Mouse (Mus musculus) liver, embryonic 11.5 days (tissue): Measurements from ENCODE around the gene Pcsk1n. TPM values are rescaled to one million over a fixed set of nuclear protein-coding genes. Genes with fewer than 3 reads are reported as not detected.

Experiments used
- polyA plus RNA-seq: library from polyadenylated mRNA; unstranded; fragments of >200 nt; fragmentation: Nextera tagmentation; extraction: Ambion mirVana; gene quantifications from 2 replicates; pipeline ENCODE4 v1.2.1, GENCODE M21; 2014

Gene Pcsk1n
- polyA plus RNA-seq, 1 experiment from 2014 or later, result 0.67 TPM

Other genes with a start within 250 kb of the Pcsk1n start
- gene Plp2, start 248.4 kb upstream of the Pcsk1n start, polyA plus RNA-seq, result 78.2 and 79.5 TPM in 2 replicates
- gene Magix, start 238.6 kb upstream of the Pcsk1n start, polyA plus RNA-seq, result 0.06 TPM in 1 of 2 replicates, not detected in the other
- 30.0 and 33.4 TPM in 2 replicates for gene Gpkow, start 222.7 kb upstream of the Pcsk1n start, polyA plus RNA-seq
- 13.7 and 15.2 TPM in 2 replicates for gene Wdr45, start 205.5 kb upstream of the Pcsk1n start, polyA plus RNA-seq
- gene Gm45208, start 197.6 kb upstream of the Pcsk1n start, polyA plus RNA-seq, result not detected in 2 replicates
- gene Praf2, start 191.4 kb upstream of the Pcsk1n start, polyA plus RNA-seq, result 29.8 and 32.0 TPM in 2 replicates
- 4.7 and 6.5 TPM in 2 replicates for gene Ccdc120, start 168.9 kb upstream of the Pcsk1n start, polyA plus RNA-seq
- gene Tfe3, start 157.3 kb upstream of the Pcsk1n start, polyA plus RNA-seq, result 15.9 and 16.0 TPM in 2 replicates
- 45.0 and 47.2 TPM in 2 replicates for gene Gripap1, start 130.1 kb upstream of the Pcsk1n start, polyA plus RNA-seq
- gene Kcnd1, start 97.5 kb upstream of the Pcsk1n start, polyA plus RNA-seq, result 0.84 and 0.94 TPM in 2 replicates
- gene Otud5, start 78.5 kb upstream of the Pcsk1n start, polyA plus RNA-seq, result 32.2 and 33.1 TPM in 2 replicates
- gene Pim2, start 41.6 kb upstream of the Pcsk1n start, polyA plus RNA-seq, result 6.8 and 8.5 TPM in 2 replicates
- gene Slc35a2, start 35.8 kb upstream of the Pcsk1n start, polyA plus RNA-seq, result 12.5 and 14.4 TPM in 2 replicates
- gene Pqbp1, start 20.6 kb upstream of the Pcsk1n start, polyA plus RNA-seq, result 91.5 and 95.3 TPM in 2 replicates
- gene Timm17b, start 20.5 kb upstream of the Pcsk1n start, polyA plus RNA-seq, result 153 and 156 TPM in 2 replicates
- gene Gm10491, start 12.0 kb upstream of the Pcsk1n start, polyA plus RNA-seq, result not detected in 2 replicates
- gene Gm10490, start 10.3 kb upstream of the Pcsk1n start, polyA plus RNA-seq, result not detected in 2 replicates
- gene Eras, start 8.8 kb downstream of the Pcsk1n start, polyA plus RNA-seq, result not detected in 2 replicates
- 21.1 and 22.5 TPM in 2 replicates for gene Hdac6, start 28.1 kb downstream of the Pcsk1n start, polyA plus RNA-seq
- gene Gata1, start 58.2 kb downstream of the Pcsk1n start, polyA plus RNA-seq, result 157 and 162 TPM in 2 replicates
- 0.29 and 0.53 TPM in 2 replicates for gene Glod5, start 98.7 kb downstream of the Pcsk1n start, polyA plus RNA-seq
- 81.5 and 83.6 TPM in 2 replicates for gene Suv39h1, start 154.9 kb downstream of the Pcsk1n start, polyA plus RNA-seq
- gene Was, start 170.7 kb downstream of the Pcsk1n start, polyA plus RNA-seq, result 6.5 and 6.7 TPM in 2 replicates
- gene Wdr13, start 213.1 kb downstream of the Pcsk1n start, polyA plus RNA-seq, result 15.9 and 17.7 TPM in 2 replicates
- gene Rbm3, start 226.1 kb downstream of the Pcsk1n start, polyA plus RNA-seq, result 469 and 471 TPM in 2 replicates